Mouse (Mus musculus) embryonic facial prominence, embryonic 12.5 days (tissue): ENCODE results near the gene L3mbtl3. TPM values are rescaled to one million over a fixed set of nuclear protein-coding genes. Genes with fewer than 3 reads are reported as not detected.

Experiments used
- ATAC-seq: fragments of 200-750 bp; cut with Nextera tagmentation; 2 replicates; pipeline ENCODE4 v1.8.0; 2017; ENCODE audit not compliant: insufficient number of reproducible peaks, insufficient read depth, low FRiP score, low TSS enrichment
- H3K27ac ChIP-seq: fragments of 300-500 bp; sonication (generic); 2 replicates; pipeline ENCODE4 v1.5.1; 2016; ENCODE audit warnings: mild to moderate bottlenecking
- H3K27me3 ChIP-seq: fragments of 300-500 bp; sonication (generic); 2 replicates; pipeline ENCODE4 v1.6.1; 2016; ENCODE audit warnings: mild to moderate bottlenecking, moderate library complexity
- H3K36me3 ChIP-seq: fragments of 300-500 bp; sonication (generic); 2 replicates; pipeline ENCODE4 v1.6.1; 2016; ENCODE audit warnings: mild to moderate bottlenecking
- H3K4me1 ChIP-seq: fragments of 300-500 bp; sonication (generic); 2 replicates; pipeline ENCODE4 v1.6.1; 2016
- H3K4me2 ChIP-seq: fragments of 300-500 bp; sonication (generic); replicated peaks from 2 replicates; pipeline ENCODE4 v1.6.1; 2016; ENCODE audit warnings: mild to moderate bottlenecking, moderate library complexity
- H3K4me3 ChIP-seq: fragments of 300-500 bp; sonication (generic); 2 replicates; pipeline ENCODE4 v1.5.1; 2016; ENCODE audit warnings: mild to moderate bottlenecking
- H3K9ac ChIP-seq: fragments of 300-500 bp; sonication (generic); 2 replicates; pipeline ENCODE4 v1.6.1; 2016; ENCODE audit warnings: mild to moderate bottlenecking, moderate library complexity
- H3K9me3 ChIP-seq: fragments of 300-500 bp; sonication (generic); 2 replicates; pipeline ENCODE4 v1.6.1; 2016; ENCODE audit warnings: mild to moderate bottlenecking, moderate library complexity
- WGBS: fragments of 180-500 bp; shearing (Covaris S2); methylation state at CpG from one replicate; pipeline ENCODE4 v1.1.7; 2016; 5-methylcytosine and 5-hydroxymethylcytosine counted together
- polyA plus RNA-seq: library from polyadenylated mRNA; unstranded; fragments of >200 nt; fragmentation: Nextera tagmentation; extraction: Ambion mirVana; gene quantifications from 2 replicates; pipeline ENCODE4 v1.2.1, GENCODE M21; 2016

Gene L3mbtl3
- polyA plus RNA-seq, 1 experiment from 2014 or later, result 26.0 TPM

DNA sequence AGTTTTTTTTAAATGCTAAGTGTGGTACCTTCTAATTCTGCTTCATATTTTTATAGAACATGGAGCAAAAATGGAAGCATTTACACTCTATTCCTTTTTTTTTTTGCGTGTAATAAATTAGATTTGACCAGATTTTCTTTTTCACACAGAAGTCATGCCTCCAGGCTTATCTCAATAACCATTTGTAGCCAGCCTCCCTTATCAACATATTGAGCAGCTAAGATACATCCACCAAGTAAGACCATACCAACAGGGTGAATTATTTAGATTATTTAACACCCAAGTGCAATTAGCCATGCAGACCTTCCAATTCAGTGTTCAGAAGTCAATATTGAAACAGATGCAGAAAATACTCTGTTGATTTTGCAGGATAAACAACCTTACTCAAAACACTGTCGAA is 10.8 kb downstream of the L3mbtl3 start:
- peaks cover 9% of the 10 kb centered on the region for H3K36me3 ChIP-seq
- 88% methylated on average over 2 of the region's 2 CpGs for WGBS
- H3K4me1 ChIP-seq, result no peaks in the 10 kb centered on the region
- no peak overlapping the region for H3K4me2 ChIP-seq
- no peak overlapping the region for H3K4me3 ChIP-seq
- no peaks in the 10 kb centered on the region for H3K27me3 ChIP-seq
- no peaks in the 10 kb centered on the region for H3K9me3 ChIP-seq
- H3K9ac ChIP-seq, result no peak overlapping the region
- no peak overlapping the region for H3K27ac ChIP-seq
- ATAC-seq, result no peak

- no peak overlapping the region for H3K27ac ChIP-seq
- H3K9ac ChIP-seq, result no peak overlapping the region
- no peaks in the 10 kb centered on the region for H3K9me3 ChIP-seq
- 76% methylated on average over 8 of the region's 8 CpGs for WGBS
- no peaks in the 10 kb centered on the region for H3K27me3 ChIP-seq
- no peak overlapping the region for H3K4me2 ChIP-seq
- no peaks in the 10 kb centered on the region for H3K4me1 ChIP-seq
- H3K36me3 ChIP-seq, result peaks cover 9% of the 10 kb centered on the region
- H3K4me3 ChIP-seq, result no peak overlapping the region
- no peak for ATAC-seq
Measured at GRCm38 (mm10) chr10:26364326-26364856, 11.4 kb downstream of the L3mbtl3 start.

- Histone ChIP-seq H3K9ac (no peak overlapping the region), H3K4me2 (no peak overlapping the region), H3K27me3 (no peaks in the 10 kb centered on the region), H3K36me3 (peaks cover 9% of the 10 kb centered on the region), H3K4me3 (no peak overlapping the region), H3K4me1 (no peaks in the 10 kb centered on the region), H3K9me3 (no peaks in the 10 kb centered on the region), H3K27ac (no peak overlapping the region)
- ATAC-seq, result no peak
- 74% methylated on average over 3 of the region's 3 CpGs for WGBS
Measured at GRCm38 (mm10) chr10:26363605-26364004, 12.2 kb downstream of the L3mbtl3 start.

GRCm38 (mm10) chr10:26358798-26359197 is 17.0 kb downstream of the L3mbtl3 start:
- Histone ChIP-seq H3K4me2 (no peak overlapping the region), H3K27me3 (no peaks in the 10 kb centered on the region), H3K27ac (no peak overlapping the region), H3K4me1 (no peaks in the 10 kb centered on the region), H3K9me3 (no peaks in the 10 kb centered on the region), H3K36me3 (peaks cover 6% of the 10 kb centered on the region; the same call in 1 of the 2 replicates), H3K9ac (no peak overlapping the region), H3K4me3 (no peak overlapping the region)
- 87% methylated on average over 6 of the region's 6 CpGs for WGBS
- no peak for ATAC-seq

GRCm38 (mm10) chr10:26358231-26358630 is 17.5 kb downstream of the L3mbtl3 start:
- peaks cover 6% of the 10 kb centered on the region; the same call in 1 of the 2 replicates for H3K36me3 ChIP-seq
- H3K4me1 ChIP-seq, result no peaks in the 10 kb centered on the region
- no peaks in the 10 kb centered on the region for H3K9me3 ChIP-seq
- H3K4me3 ChIP-seq, result no peak overlapping the region
- no peak overlapping the region for H3K9ac ChIP-seq
- ATAC-seq, result no peak
- no peak overlapping the region for H3K4me2 ChIP-seq
- no peaks in the 10 kb centered on the region for H3K27me3 ChIP-seq
- no peak overlapping the region for H3K27ac ChIP-seq
- 95% methylated on average over 5 of the region's 5 CpGs for WGBS

DNA sequence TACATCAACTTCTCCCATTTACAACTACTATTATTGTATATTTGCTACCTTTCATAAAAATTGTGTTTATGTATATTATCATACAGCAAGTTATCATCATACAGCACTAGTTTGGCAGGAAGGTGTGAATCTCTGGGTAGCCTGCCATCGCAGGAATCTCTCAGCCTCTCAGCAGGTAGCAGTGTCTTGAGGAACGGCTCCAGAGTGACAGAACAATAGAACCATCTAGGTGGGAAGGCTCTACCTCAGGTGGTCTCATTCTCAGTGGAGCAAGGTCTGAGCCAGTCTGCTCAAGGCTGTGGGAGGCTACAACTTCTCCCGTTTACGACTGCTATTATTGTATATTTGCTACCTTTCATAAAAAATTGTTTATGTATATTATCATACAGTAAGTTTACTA is 22.0 kb downstream of the L3mbtl3 start:
- peaks cover 14% of the 10 kb centered on the region for H3K36me3 ChIP-seq
- H3K4me1 ChIP-seq, result peaks cover 6% of the 10 kb centered on the region; the same call in 1 of the 2 replicates
- ATAC-seq, result no peak
- 63% methylated on average over 4 of the region's 4 CpGs for WGBS
- H3K4me2 ChIP-seq, result no peak overlapping the region
- no peaks in the 10 kb centered on the region for H3K27me3 ChIP-seq
- no peak overlapping the region for H3K4me3 ChIP-seq
- no peak overlapping the region for H3K9ac ChIP-seq
- no peak overlapping the region for H3K27ac ChIP-seq
- H3K9me3 ChIP-seq, result no peaks in the 10 kb centered on the region

DNA sequence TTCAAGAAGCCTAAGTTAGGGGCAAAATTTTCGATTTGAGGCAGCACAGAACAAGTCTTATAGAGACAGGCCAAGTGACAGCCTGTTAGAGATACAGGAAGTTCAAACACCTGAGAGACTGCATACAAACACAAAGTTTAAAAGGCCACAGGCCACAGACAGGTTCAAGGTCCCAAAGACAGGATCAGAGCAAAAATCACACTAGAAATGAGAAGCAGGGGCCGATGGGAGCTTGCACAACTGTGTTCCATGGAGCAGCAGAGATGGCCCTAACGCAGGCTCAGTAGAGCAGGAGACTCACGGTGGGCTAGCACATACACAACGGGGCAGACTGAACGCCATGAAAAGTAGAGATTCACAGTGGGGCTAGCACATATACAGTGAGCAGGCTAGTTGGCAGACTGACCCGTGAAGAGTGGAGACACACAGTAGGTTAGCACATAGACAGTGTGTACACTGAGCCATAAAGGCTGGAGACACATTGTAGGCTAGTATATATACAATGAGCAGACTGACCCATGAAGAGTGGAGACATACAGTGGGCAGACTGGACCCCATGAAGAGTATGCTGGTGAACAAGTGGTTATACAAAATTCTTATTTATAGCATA is 24.5 kb downstream of the L3mbtl3 start:
- no peak overlapping the region for H3K4me2 ChIP-seq
- no peaks in the 10 kb centered on the region for H3K27me3 ChIP-seq
- ATAC-seq, result no peak
- H3K36me3 ChIP-seq, result peaks cover 15% of the 10 kb centered on the region
- no peak overlapping the region for H3K27ac ChIP-seq
- no peak overlapping the region for H3K4me3 ChIP-seq
- no peaks in the 10 kb centered on the region for H3K9me3 ChIP-seq
- WGBS, result 79% methylated on average over 7 of the region's 7 CpGs
- H3K4me1 ChIP-seq, result peaks cover 6% of the 10 kb centered on the region; the same call in 1 of the 2 replicates
- H3K9ac ChIP-seq, result no peak overlapping the region

- Histone ChIP-seq H3K4me2 (no peak overlapping the region), H3K4me3 (no peak overlapping the region), H3K9me3 (no peaks in the 10 kb centered on the region), H3K27ac (no peak overlapping the region), H3K4me1 (peaks cover 6% of the 10 kb centered on the region; the same call in 1 of the 2 replicates), H3K36me3 (peaks cover 9% of the 10 kb centered on the region), H3K27me3 (no peaks in the 10 kb centered on the region), H3K9ac (no peak overlapping the region)
- ATAC-seq, result no peak
- 39% methylated on average over 1 of the region's 1 CpGs for WGBS
Measured at GRCm38 (mm10) chr10:26350153-26350552, 25.6 kb downstream of the L3mbtl3 start.

- H3K9ac ChIP-seq, result no peak overlapping the region
- peaks cover 23% of the 10 kb centered on the region for H3K36me3 ChIP-seq
- H3K27ac ChIP-seq, result no peak overlapping the region
- no peaks in the 10 kb centered on the region for H3K9me3 ChIP-seq
- H3K27me3 ChIP-seq, result no peaks in the 10 kb centered on the region
- no peak overlapping the region for H3K4me2 ChIP-seq
- peaks cover 6% of the 10 kb centered on the region; the same call in 1 of the 2 replicates for H3K4me1 ChIP-seq
- no peak overlapping the region for H3K4me3 ChIP-seq
- no peak for ATAC-seq
- WGBS, result 44% methylated on average over 7 of the region's 7 CpGs
Measured at GRCm38 (mm10) chr10:26347614-26348013, 28.2 kb downstream of the L3mbtl3 start.

GRCm38 (mm10) chr10:26345879-26346278 is 29.9 kb downstream of the L3mbtl3 start:
- Histone ChIP-seq H3K4me2 (no peak overlapping the region), H3K36me3 (peaks cover 30% of the 10 kb centered on the region), H3K4me3 (no peak overlapping the region), H3K4me1 (peaks cover under 1% of the 10 kb centered on the region; the same call in 1 of the 2 replicates), H3K27me3 (no peaks in the 10 kb centered on the region), H3K9ac (no peak overlapping the region), H3K9me3 (no peaks in the 10 kb centered on the region), H3K27ac (no peak overlapping the region)
- WGBS, result 96% methylated on average over 1 of the region's 1 CpGs
- ATAC-seq, result no peak

GRCm38 (mm10) chr10:26337896-26338503 is 37.8 kb downstream of the L3mbtl3 start:
- Histone ChIP-seq H3K4me1 (no peaks in the 10 kb centered on the region), H3K27me3 (no peaks in the 10 kb centered on the region), H3K27ac (no peak overlapping the region), H3K4me3 (no peak overlapping the region), H3K9ac (no peak overlapping the region), H3K9me3 (no peaks in the 10 kb centered on the region), H3K4me2 (no peak overlapping the region), H3K36me3 (peaks cover 53% of the 10 kb centered on the region)
- 87% methylated on average over 23 of the region's 23 CpGs for WGBS
- no peak for ATAC-seq

DNA sequence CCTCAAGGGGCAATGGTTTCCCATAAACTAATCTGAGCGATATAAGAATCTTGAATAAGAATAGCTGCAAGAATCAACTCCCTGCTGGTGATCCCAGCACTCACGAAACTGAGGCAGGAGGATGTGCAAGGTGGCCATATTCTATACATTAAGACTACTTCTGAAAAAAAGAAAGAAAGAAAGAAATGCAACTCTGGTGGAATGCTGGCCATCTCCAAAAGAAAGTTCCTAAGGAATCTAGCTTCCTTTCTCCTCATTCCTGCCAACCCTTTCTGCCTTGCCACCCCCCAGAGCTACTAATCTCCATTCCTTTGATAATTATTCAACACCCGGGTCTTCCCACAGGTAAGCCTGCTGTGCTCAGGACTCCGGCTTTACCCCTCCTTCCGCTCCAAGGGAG is 41.8 kb downstream of the L3mbtl3 start:
- peaks cover 34% of the 10 kb centered on the region for H3K36me3 ChIP-seq

More for the DNA sequence above, 41.8 kb downstream of the L3mbtl3 start:
- no peak for ATAC-seq
- Histone ChIP-seq H3K9me3 (no peaks in the 10 kb centered on the region), H3K27ac (no peak overlapping the region), H3K9ac (no peak overlapping the region), H3K4me1 (no peaks in the 10 kb centered on the region), H3K4me2 (no peak overlapping the region), H3K27me3 (no peaks in the 10 kb centered on the region), H3K4me3 (no peak overlapping the region)
- WGBS, result 51% methylated on average over 5 of the region's 5 CpGs
